Mouse (Mus musculus) lung, postnatal 0 days (tissue): ENCODE measurements around the gene Lasp1.

Experiments used
- CTCF ChIP-seq: IDR thresholded peaks from 2 replicates; pipeline ENCODE4 v1.5.1; 2016; ENCODE audit warnings: antibody characterized with exemption, mild to moderate bottlenecking
- EP300 ChIP-seq: IDR thresholded peaks from 2 replicates; pipeline ENCODE4 v1.6.1; 2016; ENCODE audit warnings: antibody characterized with exemption, mild to moderate bottlenecking, control low read depth

- TF ChIP-seq CTCF (no peak), EP300 (no peak)
Observed at GRCm38 (mm10) chr11:97818571-97818970, 19.8 kb downstream of the Lasp1 start.
